In the genomic region with DNA sequence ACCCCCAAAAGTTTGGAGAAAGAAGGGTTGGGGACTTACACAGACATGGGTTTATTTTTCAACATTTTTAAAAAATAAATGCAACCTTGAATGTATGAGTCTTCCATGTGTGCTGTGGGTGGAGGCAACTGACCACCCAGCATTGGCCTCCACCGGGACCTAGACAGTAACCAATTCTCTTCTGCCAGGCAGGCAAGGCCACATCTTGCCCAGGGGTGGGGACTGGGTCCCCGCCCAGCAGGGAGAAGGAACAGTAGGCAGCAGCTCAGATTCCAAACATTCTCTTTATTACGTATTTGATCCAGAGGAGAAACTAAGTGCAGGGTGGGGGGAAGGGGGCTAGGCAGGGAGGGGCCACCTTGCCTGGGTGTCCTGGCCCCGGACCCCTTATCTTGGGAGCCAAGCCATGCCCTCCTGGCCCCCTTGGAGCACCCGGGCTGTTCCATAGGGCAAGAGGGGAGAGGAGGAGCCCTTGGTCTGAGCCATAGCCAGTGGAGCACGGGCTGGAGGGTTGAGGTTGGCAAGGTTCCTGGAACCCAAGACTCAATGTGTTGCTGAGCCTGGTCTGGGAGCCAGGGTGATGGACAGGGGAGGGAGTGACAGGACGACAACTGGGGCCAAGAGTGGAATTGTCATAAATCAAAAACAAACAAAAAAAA, we compare ENCODE assay signal across 9 mouse cellular contexts. TPM values are rescaled to one million over a fixed set of nuclear protein-coding genes. Genes with fewer than 3 reads are reported as not detected.
DNase-seq lines count a peak whose midpoint lies in the region; ATAC-seq and TF ChIP-seq lines count a peak whose summit lies in the region.
"Had no signal": no experiment of that assay in that cellular context is flagged by ENCODE, and none has a peak within 500 bp of the region (broad histone marks: within the 10 kb centered on the region; RNA-seq: fewer than 3 reads in every experiment).

No protein-coding gene starts in this region.

- H3K4me2 ChIP-seq in lung, embryonic 14.5 days, result no peak overlapping the region
- no peak overlapping the region for H3K4me2 ChIP-seq in heart, embryonic 16.5 days (ENCODE audit: low read depth, low read length)
- H3K4me2 ChIP-seq in neural tube, embryonic 14.5 days (ENCODE audit: low read depth, low read length), result no peak overlapping the region
- H3K4me2 ChIP-seq: liver, embryonic 15.5 days had no signal

- H3K4me3 ChIP-seq in lung, embryonic 14.5 days (ENCODE audit: low read depth, low read length), result no peak overlapping the region
- no peak overlapping the region for H3K4me3 ChIP-seq in heart, embryonic 16.5 days (ENCODE audit: low read length)
- H3K4me3 ChIP-seq in neural tube, embryonic 14.5 days (ENCODE audit: low read depth, low read length), result no peak overlapping the region
- H3K4me3 ChIP-seq: heart, adult 2 months; liver, embryonic 15.5 days had no signal

- H3K4me1 ChIP-seq in lung, embryonic 14.5 days (ENCODE audit: insufficient read depth), result no peaks in the 10 kb centered on the region
- peaks cover 21% of the 10 kb centered on the region for H3K4me1 ChIP-seq in heart, embryonic 16.5 days (ENCODE audit: control insufficient read depth, insufficient read depth, low read length)
- H3K4me1 ChIP-seq in neural tube, embryonic 14.5 days (ENCODE audit: control insufficient read depth, insufficient read depth, low read length), result peaks cover 37% of the 10 kb centered on the region
- H3K4me1 ChIP-seq: liver, embryonic 15.5 days had no signal

- H3K9ac ChIP-seq in lung, embryonic 14.5 days, result no peak overlapping the region
- H3K9ac ChIP-seq in heart, embryonic 16.5 days (ENCODE audit: low read length), result no peak overlapping the region
- 0 out of 2 replicates have a peak overlapping the region, but pooled peaks have one; percentile 16 for H3K9ac ChIP-seq in neural tube, embryonic 14.5 days (replicated peaks; ENCODE audit: low read depth, low read length)
- H3K9ac ChIP-seq: liver, embryonic 15.5 days had no signal

- no peaks in the 10 kb centered on the region for H3K9me3 ChIP-seq in lung, embryonic 14.5 days (ENCODE audit: low read depth, low read length)
- no peaks in the 10 kb centered on the region for H3K9me3 ChIP-seq in heart, embryonic 16.5 days (replicated peaks; ENCODE audit: control insufficient read depth, low read length)
- no peaks in the 10 kb centered on the region for H3K9me3 ChIP-seq in neural tube, embryonic 14.5 days (ENCODE audit: control insufficient read depth, low read length)
- H3K9me3 ChIP-seq: liver, embryonic 15.5 days had no signal

- no peaks in the 10 kb centered on the region for H3K27me3 ChIP-seq in lung, embryonic 14.5 days (ENCODE audit: insufficient read depth, low read length)
- H3K27me3 ChIP-seq in heart, embryonic 16.5 days (ENCODE audit: control insufficient read depth, insufficient read depth, low read length), result no peaks in the 10 kb centered on the region
- no peaks in the 10 kb centered on the region for H3K27me3 ChIP-seq in neural tube, embryonic 14.5 days (ENCODE audit: control insufficient read depth, insufficient read depth, low read length)
- H3K27me3 ChIP-seq: liver, embryonic 15.5 days had no signal

- peak; percentile 41 for DNase-seq in lung, embryonic 14.5 days
- DNase-seq in lung, postnatal 4 days, result no peak
- peak; percentile 36 for DNase-seq in cerebellum, adult 8-10 months
- DNase-seq in yolk sac, embryonic 10.5 days (ENCODE audit: low spot score), result no peak

- no peak overlapping the region for H3K27ac ChIP-seq in lung, embryonic 14.5 days (ENCODE audit: low read depth)
- H3K27ac ChIP-seq in heart, embryonic 16.5 days (ENCODE audit: low read length), result peak overlapping the region; percentile 61
- H3K27ac ChIP-seq in neural tube, embryonic 14.5 days (ENCODE audit: low read depth, low read length), result peak overlapping the region; percentile 60
- H3K27ac ChIP-seq: heart, adult 2 months; liver, embryonic 15.5 days had no signal

- 35% methylated on average over 7 of the region's 7 CpGs for WGBS in lung, embryonic 14.5 days
- 26% methylated on average over 7 of the region's 7 CpGs for WGBS in heart, embryonic 16.5 days
- 52% methylated on average over 7 of the region's 7 CpGs for WGBS in neural tube, embryonic 14.5 days

- no peak for TF ChIP-seq CTCF in lung, embryonic 14.5 days (IDR thresholded peaks at IDR 0.05; ENCODE audit: low read depth)

- peaks cover 97% of the 10 kb centered on the region for H3K36me3 ChIP-seq in lung, embryonic 14.5 days (ENCODE audit: insufficient read depth)
- H3K36me3 ChIP-seq in heart, embryonic 16.5 days (ENCODE audit: control insufficient read depth, insufficient read depth), result peaks cover 35% of the 10 kb centered on the region
- peaks cover 60% of the 10 kb centered on the region for H3K36me3 ChIP-seq in neural tube, embryonic 14.5 days (ENCODE audit: control insufficient read depth, insufficient read depth, low read length)

- ATAC-seq in lung, embryonic 14.5 days (ENCODE audit: insufficient read depth), result no peak
- peak; percentile 57 for ATAC-seq in heart, embryonic 16.5 days (replicated peaks; ENCODE audit: extremely low read depth, insufficient read depth, low FRiP score)
- no peak for ATAC-seq in neural tube, embryonic 14.5 days (ENCODE audit: low read depth)
- no peak for ATAC-seq in activated CD4-positive, CD25-positive, alpha-beta regulatory T cell, adult 4 months

RNA-seq across cellular contexts. Expression of gene Rcor2, which starts 8.1 kb away (rescaled TPM):
- polyA plus RNA-seq in lung, embryonic 14.5 days (2014; fragmentation: Nextera tagmentation; extraction: Ambion mirVana), result 6.0 and 7.9 TPM in 2 replicates
- polyA plus RNA-seq in heart, embryonic 16.5 days (2015; fragmentation: Nextera tagmentation; extraction: Ambion mirVana), result 11.9 and 18.0 TPM in 2 replicates
- polyA plus RNA-seq in neural tube, embryonic 14.5 days (2014; fragmentation: Nextera tagmentation; extraction: Ambion mirVana), result 8.4 and 10.8 TPM in 2 replicates
- polyA plus RNA-seq in activated CD4-positive, CD25-positive, alpha-beta regulatory T cell, adult 4 months (2017; shearing (Covaris generic)), result not detected

RNA-seq across cellular contexts. Expression of gene Naa40, which starts 34.3 kb away (rescaled TPM):
- 64.9 and 65.8 TPM in 2 replicates for polyA plus RNA-seq in lung, embryonic 14.5 days (2014; fragmentation: Nextera tagmentation; extraction: Ambion mirVana)
- 59.3 and 61.1 TPM in 2 replicates for polyA plus RNA-seq in heart, embryonic 16.5 days (2015; fragmentation: Nextera tagmentation; extraction: Ambion mirVana)
- 68.7 and 71.3 TPM in 2 replicates for polyA plus RNA-seq in neural tube, embryonic 14.5 days (2014; fragmentation: Nextera tagmentation; extraction: Ambion mirVana)
- polyA plus RNA-seq in activated CD4-positive, CD25-positive, alpha-beta regulatory T cell, adult 4 months (2017; shearing (Covaris generic)), result 10 to 100 TPM; 28.0 to 29.3 TPM

RNA-seq across cellular contexts. Expression of gene Cox8a, which starts 57.8 kb away (rescaled TPM):
- polyA plus RNA-seq in lung, embryonic 14.5 days (2014; fragmentation: Nextera tagmentation; extraction: Ambion mirVana), result 917 and 922 TPM in 2 replicates
- 1,892 and 2,285 TPM in 2 replicates for polyA plus RNA-seq in heart, embryonic 16.5 days (2015; fragmentation: Nextera tagmentation; extraction: Ambion mirVana)
- 1,130 and 1,330 TPM in 2 replicates for polyA plus RNA-seq in neural tube, embryonic 14.5 days (2014; fragmentation: Nextera tagmentation; extraction: Ambion mirVana)
- 100 to 1,000 TPM; 387 to 411 TPM for polyA plus RNA-seq in activated CD4-positive, CD25-positive, alpha-beta regulatory T cell, adult 4 months (2017; shearing (Covaris generic))

Comparison
In these comparisons a context has a peak if more than half of its experiments do, and no peak if none do; other contexts are left out.
1. DNase-seq: peak in lung, embryonic 14.5 days (single experiment) and cerebellum, adult 8-10 months (single experiment); none in lung, postnatal 4 days (0 of 2) and yolk sac, embryonic 10.5 days (single experiment).